Mouse (Mus musculus) brain, embryonic 14.5 days (tissue): ENCODE results near the gene Coq10b. TPM values are rescaled to one million over a fixed set of nuclear protein-coding genes. Genes with fewer than 3 reads are reported as not detected.
"Not testable (repeated sequence)": the region's sequence is repeated elsewhere in the genome, so short reads cannot be mapped to it uniquely, and the experiment has no call there.

Experiments
- DNase-seq: peaks from one replicate; pipeline ENCODE4 v3.0.0-alpha.2; 2011; ENCODE audit warnings: low read depth
- CTCF ChIP-seq: fragments of 200-500 bp; IDR thresholded peaks from 2 replicates; pipeline ENCODE4 v1.5.1; 2012; ENCODE audit warnings: inconsistent platforms, mild to moderate bottlenecking, moderate library complexity, borderline replicate concordance; ENCODE audit not compliant: insufficient read depth, insufficient read length; ENCODE audit errors: extremely low read depth
- POLR2A ChIP-seq: fragments of 200-500 bp; IDR thresholded peaks from 2 replicates; pipeline ENCODE4 v1.6.1; 2012; ENCODE audit warnings: mild to moderate bottlenecking, inconsistent platforms, borderline replicate concordance; ENCODE audit not compliant: poor library complexity, insufficient read depth, insufficient read length, severe bottlenecking; ENCODE audit errors: extremely low read depth
- polyA plus RNA-seq: library from polyadenylated mRNA; depleted of rRNA; stranded (reverse); fragments of >200 nt; gene quantifications from 2 replicates; pipeline ENCODE4 v1.2.3, GENCODE M21; 2012; rRNA removed

The Coq10b gene
- polyA plus RNA-seq = 20.3 and 24.9 TPM in 2 replicates

DNA sequence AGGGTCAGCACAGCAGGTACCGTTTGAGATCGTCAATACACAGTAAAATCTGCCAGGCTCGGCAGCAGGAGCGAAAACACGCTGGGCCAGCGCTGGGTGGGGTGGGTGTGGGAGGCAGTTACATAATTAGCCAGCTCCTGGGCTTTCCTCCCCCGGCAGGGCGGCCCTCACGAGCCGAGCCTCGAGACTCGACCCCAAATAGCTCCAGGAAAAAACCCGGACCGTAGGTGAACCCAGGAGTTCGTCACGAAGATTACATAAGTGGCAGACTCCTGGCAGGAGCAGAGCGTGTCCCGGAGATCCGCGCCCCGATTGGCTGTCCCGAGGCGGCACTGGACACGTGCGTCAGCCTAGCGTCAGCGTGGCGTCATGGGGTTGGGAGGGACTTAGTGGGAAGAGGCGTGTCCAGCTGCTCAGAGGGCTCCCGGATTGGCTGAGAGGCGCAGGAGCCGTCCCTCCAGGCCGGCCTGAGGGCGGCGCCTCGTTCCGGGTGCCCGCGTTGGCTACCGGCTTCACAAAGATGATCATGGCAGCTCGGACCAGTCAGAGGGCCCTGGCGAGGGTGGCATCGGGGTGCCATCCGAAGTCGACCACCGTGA, at the start of gene Coq10b:
Coq10b (plus strand) TSS at position 416 of the 599 bp plus-strand sequence.
- TF ChIP-seq POLR2A (peak; percentile 24; the same call in 1 of the 2 replicates), CTCF (no peak)
- DNase-seq = peak; percentile 99

- not testable (repeated sequence) for DNase-seq
Measured at GRCm38 (mm10) chr1:55008313-55008712, 44.3 kb upstream of the Coq10b start.

DNA sequence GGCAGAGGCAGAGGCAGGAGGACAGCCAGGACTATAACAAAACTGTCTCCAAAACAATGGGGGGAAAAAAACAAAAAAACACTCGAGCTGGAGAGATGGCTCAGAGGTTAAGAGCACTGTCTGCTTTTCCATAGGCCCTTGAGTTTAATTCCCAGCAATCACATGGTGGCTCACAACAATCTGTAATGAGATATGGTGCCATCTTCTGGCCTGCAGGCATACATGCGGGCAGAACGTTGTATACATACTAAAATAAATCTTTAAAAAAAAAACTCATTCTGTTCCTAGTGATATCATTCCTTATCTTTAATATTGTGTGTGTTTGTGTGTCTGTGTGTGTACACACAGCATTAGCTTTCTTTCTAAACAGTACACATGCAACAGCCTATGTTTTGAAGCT, 40.1 kb upstream of the Coq10b start:
- TF ChIP-seq CTCF (no peak), POLR2A (no peak)
- DNase-seq = peak; percentile 12

DNA sequence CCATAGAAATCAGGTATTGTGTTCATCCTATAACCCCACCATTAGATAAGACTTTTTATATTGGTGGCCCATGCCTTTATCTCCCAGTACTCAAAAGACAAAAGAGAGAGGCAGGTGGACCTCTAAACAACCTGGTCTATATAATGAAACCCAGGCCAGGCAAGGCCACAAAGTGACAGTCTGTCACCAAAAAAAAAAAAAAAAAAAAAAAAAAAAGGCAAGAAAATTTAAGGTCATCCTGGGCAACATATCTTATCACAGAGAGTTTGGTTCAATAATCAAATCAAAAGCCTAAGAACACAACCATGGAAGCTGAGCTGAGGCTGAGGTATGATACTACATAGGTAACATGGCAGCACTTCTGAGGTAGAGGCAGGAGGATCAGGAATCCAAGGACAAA, 30.7 kb upstream of the Coq10b start:
- TF ChIP-seq POLR2A = no peak
- no peak for TF ChIP-seq CTCF
- DNase-seq = no peak

DNA sequence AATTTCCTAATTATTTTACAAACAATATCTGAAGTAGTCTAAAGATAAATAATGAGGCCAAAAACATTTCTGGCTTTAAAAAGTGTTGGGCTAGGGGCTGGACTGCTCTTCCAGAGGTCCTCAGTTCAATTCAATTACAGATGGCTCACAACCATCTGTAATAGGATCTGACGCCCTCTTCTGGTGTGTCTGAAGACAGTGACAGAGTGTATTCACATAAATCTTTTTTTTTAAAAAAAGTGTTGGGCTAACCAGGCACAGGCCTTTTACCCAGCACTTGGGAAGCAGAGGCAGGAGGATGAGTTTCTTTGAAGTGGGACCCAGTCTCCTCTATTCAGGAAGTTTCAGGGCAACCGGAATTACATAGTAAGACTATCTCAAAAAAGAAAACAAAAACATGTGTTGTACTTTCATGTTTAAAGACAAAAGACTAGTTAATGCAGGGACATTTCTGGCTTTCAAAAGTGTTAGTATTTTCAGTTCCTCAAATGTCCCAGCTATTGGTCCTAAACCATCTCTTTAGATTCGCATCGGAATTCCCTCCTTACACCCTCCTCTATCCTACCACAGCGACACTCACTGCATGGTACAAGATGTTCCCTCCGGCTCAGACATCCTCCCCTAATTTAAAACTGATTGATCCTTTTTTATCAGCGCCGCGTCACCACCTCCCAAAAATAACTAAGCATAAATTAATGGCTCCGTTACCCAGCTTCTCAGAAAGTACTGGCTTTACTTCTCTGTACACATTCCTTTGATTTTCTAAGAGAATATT, 26.7 kb upstream of the Coq10b start:
- TF ChIP-seq CTCF = no peak
- TF ChIP-seq POLR2A = no peak
- DNase-seq = peak; percentile 24

DNA sequence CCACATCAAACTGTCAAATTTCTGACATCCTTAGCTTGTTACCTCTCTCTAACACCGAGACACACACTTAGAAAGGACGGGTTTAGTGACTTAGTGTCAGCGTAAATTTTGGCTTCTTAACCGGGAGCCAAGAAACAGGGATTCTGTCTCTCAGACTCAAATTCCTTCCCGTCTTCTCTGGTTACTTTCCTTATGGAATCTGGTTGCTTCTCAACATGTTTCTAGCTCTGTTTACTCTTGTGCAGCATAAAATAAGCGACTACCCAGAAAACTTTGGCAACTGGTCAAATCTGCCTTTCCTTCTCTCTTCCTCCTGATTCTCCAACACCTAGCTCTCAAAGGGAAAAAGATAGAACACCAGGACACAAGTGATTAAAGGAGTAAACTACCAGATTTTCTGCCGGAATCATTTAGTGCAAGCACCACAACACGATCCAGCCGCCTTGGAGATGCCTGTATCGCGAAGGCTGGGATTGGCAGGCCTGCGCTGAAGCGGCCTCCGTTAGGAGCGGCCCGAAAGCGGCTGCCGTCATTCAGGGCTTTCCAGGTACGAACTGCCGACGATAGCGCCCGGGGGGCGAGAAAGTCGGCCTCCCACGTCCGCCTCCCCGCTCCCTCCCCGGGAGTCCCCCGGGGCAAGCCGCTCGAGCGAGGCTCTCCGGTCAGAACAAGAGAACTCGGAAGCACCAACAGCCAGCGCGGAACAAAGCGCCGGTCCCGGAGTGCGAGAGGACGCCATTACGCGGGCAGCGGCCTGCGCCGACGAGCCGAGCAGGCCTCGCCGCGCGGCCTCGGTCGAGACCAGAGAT, 25.9 kb upstream of the Coq10b start:
- TF ChIP-seq CTCF (no peak), POLR2A (no peak)
- no peak for DNase-seq

- peak; percentile 99 for DNase-seq
- TF ChIP-seq CTCF (no peak), POLR2A (no peak; the same call in 1 of the 2 replicates)
Measured at GRCm38 (mm10) chr1:55027253-55027801, 25.2 kb upstream of the Coq10b start, which contains the start of gene Sf3b1. Gene Sf3b1 (minus strand): TSS chr1:55027481.

GRCm38 (mm10) chr1:55027966-55028365, 24.6 kb upstream of the Coq10b start:
- DNase-seq = no peak
- no peak for TF ChIP-seq POLR2A
- no peak for TF ChIP-seq CTCF

GRCm38 (mm10) chr1:55028512-55029249, 23.9 kb upstream of the Coq10b start:
- no peak for DNase-seq
- TF ChIP-seq POLR2A (no peak), CTCF (no peak)

DNA sequence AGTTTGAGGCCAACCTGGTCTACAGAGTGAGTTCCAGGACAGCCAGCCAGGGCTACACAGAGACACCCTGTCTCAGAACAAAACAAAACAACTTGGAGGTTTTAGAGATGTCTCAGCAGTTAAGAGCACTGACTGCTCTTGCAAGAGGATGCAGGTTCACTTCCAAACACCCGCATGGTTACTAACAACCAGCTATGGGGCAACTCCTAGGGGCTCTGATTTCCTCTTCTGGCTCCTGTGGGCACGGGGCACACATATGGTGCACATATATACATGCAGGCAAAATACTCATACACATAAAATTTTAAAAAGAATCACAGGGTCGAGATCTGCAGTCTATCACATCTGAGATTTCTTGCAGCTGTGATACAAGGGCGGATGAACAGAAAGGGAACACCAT, 23.1 kb upstream of the Coq10b start:
- DNase-seq = no peak
- TF ChIP-seq POLR2A = no peak
- no peak for TF ChIP-seq CTCF
